Mouse (Mus musculus): ENCODE data around the gene Enpp6.
"Not testable (repeated sequence)": the region's sequence is repeated elsewhere in the genome, so short reads cannot be mapped to it uniquely, and the experiment has no call there.

DNA sequence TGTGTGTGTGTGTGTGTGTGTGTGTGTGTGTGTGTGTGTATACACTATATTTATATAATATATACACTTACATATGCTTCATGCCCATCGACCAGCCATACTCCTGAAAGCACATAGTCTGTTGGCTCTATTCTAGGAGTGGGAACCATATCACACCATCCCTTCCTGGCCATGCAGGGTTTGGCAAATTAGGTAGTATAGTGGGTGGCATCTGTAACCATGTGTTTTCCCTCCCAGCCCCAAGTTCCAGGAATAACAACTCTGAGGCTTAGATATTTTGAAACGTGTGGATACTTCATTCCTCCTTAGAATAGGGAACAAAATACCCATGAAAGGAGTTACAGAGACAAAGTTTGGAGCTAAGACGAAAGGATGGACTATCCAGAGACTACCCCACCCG is 53.5 kb downstream of the Enpp6 start:
- TF ChIP-seq MAX (IDR thresholded peaks at IDR 0.05; ENCODE audit: low read depth); POLR2A (IDR thresholded peaks at IDR 0.05; ENCODE audit: insufficient read length, low read depth); E2F4 (IDR thresholded peaks at IDR 0.05; ENCODE audit: insufficient read depth); REST (IDR thresholded peaks at IDR 0.05; ENCODE audit: insufficient read depth, insufficient read length): not testable (repeated sequence)

Measured in myocyte (in vitro differentiated cells).